Mouse (Mus musculus) forebrain, embryonic 10.5 days (tissue): ENCODE data around the gene Dbil5. TPM values are rescaled to one million over a fixed set of nuclear protein-coding genes. Genes with fewer than 3 reads are reported as not detected.

ENCODE experiments used
- DNase-seq: peaks from one replicate; pipeline ENCODE4 v3.0.0-alpha.2; 2017; ENCODE audit warnings: low spot score; ENCODE audit errors: extremely low spot score
- H3K27ac ChIP-seq: fragments of 300-500 bp; sonication (generic); 2 replicates; pipeline ENCODE4 v1.5.1; 2016; ENCODE audit warnings: mild to moderate bottlenecking
- H3K27me3 ChIP-seq: fragments of 300-500 bp; sonication (generic); 2 replicates; pipeline ENCODE4 v1.6.1; 2016; ENCODE audit warnings: mild to moderate bottlenecking; ENCODE audit not compliant: poor library complexity, severe bottlenecking
- H3K36me3 ChIP-seq: fragments of 300-500 bp; sonication (generic); replicated peaks from 2 replicates; pipeline ENCODE4 v1.6.1; 2016; ENCODE audit warnings: mild to moderate bottlenecking, moderate library complexity
- H3K4me1 ChIP-seq: fragments of 300-500 bp; sonication (generic); 2 replicates; pipeline ENCODE4 v1.6.1; 2016
- H3K4me3 ChIP-seq: fragments of 300-500 bp; sonication (generic); 2 replicates; pipeline ENCODE4 v1.5.1; 2016; ENCODE audit warnings: mild to moderate bottlenecking, moderate library complexity
- H3K9me3 ChIP-seq: fragments of 300-500 bp; sonication (generic); 2 replicates; pipeline ENCODE4 v1.6.1; 2016; ENCODE audit warnings: mild to moderate bottlenecking, moderate library complexity
- WGBS: fragments of 180-500 bp; shearing (Covaris S2); methylation state at CpG from one replicate; pipeline ENCODE4 v1.1.7; 2016; 5-methylcytosine and 5-hydroxymethylcytosine counted together
- polyA plus RNA-seq: library from polyadenylated mRNA; unstranded; fragments of >200 nt; fragmentation: Nextera tagmentation; extraction: Ambion mirVana; gene quantifications from 2 replicates; pipeline ENCODE4 v1.2.1, GENCODE M21; 2016

The Dbil5 gene
- 0.53 TPM in 1 of 2 replicates, not detected in the other for polyA plus RNA-seq

DNA sequence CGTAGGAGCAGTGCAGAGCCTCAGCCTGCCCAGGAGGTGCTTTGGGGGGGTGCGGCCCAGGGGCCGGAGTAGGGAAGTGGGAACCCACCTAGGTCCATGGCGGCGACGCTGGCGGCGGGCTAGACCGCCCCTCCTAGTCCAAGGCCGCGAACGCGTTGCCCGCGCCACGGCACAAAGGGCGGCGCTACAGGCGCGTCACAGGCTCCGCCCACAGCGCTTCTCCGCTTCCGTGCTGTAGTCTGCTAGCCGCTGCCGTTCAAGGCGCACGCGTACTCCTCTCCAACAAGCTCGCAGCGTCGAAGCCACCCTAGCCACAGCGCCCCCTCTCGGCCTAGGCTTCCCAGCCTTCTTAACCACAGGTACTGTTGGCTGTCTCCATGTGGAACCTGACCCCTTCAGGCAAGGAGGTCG lies at the start of gene Dbil5, which contains the start of gene Gemin4:
Dbil5 (plus strand) TSS at position 219 of the 411 bp plus-strand sequence.
Gemin4 (minus strand) TSS at position 275 of the 411 bp plus-strand sequence.
- peak; percentile 97 for DNase-seq
- H3K36me3 ChIP-seq = peaks cover 71% of the 10 kb centered on the region
- no peaks in the 10 kb centered on the region for H3K9me3 ChIP-seq
- no peaks in the 10 kb centered on the region for H3K27me3 ChIP-seq
- peak within 1 kb of the TSS; percentile 91 for H3K4me3 ChIP-seq
- H3K27ac ChIP-seq = peak within 1 kb of the TSS; percentile 99
- H3K4me1 ChIP-seq = peaks cover 32% of the 10 kb centered on the region
- WGBS = under 1% methylated on average over 35 of the region's 35 CpGs

DNA sequence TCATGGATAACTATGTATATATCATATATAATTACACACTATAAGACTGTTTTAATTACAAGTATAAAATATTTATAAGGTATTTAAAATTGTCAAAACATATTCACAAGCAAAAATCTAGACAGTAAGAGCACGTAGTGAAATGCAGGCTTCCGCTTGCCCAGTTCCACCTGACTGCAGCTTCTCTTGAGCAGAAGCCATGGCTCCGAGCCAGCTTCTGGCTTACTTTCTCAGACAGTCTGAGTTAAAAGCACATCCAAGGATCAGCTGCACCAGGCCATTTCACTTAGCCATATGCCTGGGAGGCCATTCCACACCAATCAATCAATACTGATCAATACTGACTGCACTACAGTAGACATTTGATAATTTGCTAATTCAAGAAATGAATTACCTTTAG lies 48.4 kb upstream of the Dbil5 start:
- 93% methylated on average over 3 of the region's 3 CpGs for WGBS
- no peaks in the 10 kb centered on the region for H3K27me3 ChIP-seq
- H3K27ac ChIP-seq = no peak overlapping the region
- no peaks in the 10 kb centered on the region for H3K9me3 ChIP-seq
- peaks cover 23% of the 10 kb centered on the region for H3K36me3 ChIP-seq
- H3K4me1 ChIP-seq = no peaks in the 10 kb centered on the region
- no peak overlapping the region for H3K4me3 ChIP-seq
- no peak for DNase-seq

DNA sequence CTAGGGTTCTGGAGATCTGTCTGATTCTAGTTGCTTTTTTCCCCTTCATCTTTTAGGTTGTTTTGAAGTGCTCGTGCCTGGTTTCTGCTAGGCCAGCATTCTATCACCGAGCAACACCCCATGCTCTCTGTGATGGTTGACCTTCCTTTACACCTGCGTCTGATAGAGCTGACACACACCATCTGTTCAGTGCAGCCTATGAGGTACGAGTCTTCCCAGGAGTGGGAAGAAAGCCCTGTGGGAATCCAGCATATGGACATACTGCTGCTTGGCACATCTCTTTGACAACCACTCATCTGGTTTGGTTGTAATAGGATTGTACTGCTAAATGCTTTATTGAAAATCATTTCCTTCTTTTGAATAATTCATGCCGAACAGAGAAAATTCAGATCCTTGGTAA lies 47.2 kb upstream of the Dbil5 start:
- Histone ChIP-seq H3K4me3 (no peak overlapping the region), H3K36me3 (peaks cover 20% of the 10 kb centered on the region), H3K4me1 (no peaks in the 10 kb centered on the region), H3K27me3 (no peaks in the 10 kb centered on the region), H3K27ac (no peak overlapping the region), H3K9me3 (no peaks in the 10 kb centered on the region)
- WGBS = 82% methylated on average over 5 of the region's 5 CpGs
- DNase-seq = no peak

DNA sequence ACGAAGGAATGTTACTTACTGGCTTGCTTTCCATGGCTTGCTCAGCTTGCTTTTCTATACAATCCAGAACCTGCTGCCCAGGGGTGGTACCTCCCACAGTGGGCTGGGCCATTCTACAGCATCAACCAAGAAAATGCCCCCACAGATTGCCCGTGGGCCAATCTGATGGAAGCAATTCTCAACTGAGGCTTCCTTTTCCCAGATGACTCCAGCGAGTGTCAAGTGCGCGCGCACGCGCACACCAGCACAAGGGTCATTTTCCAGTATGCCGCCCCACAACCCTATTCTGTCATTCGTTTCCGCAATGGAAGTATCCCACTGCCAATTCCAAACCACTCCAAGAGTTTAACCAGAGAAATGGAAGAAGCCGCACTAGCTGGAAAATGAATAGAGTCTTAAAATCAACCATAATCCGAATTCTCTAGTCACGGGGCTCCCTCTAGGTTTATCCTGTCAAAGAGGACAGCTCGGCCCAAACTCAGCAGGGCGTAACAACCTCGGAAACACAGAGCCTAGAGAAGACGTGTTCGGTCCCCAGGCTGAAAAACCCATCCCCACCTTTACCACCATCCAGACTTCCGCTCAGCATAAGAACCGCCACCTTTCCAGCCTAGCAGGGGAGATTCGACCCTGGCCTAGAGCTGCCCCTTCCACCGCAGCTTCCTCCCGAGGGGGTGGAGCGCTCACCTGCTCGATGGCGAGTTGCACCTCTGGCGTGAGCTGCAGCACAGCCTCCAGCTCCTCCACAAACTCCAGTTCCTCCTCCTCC lies 38.5 kb upstream of the Dbil5 start:
- Histone ChIP-seq H3K36me3 (peaks cover 6% of the 10 kb centered on the region), H3K4me1 (peaks cover 15% of the 10 kb centered on the region), H3K9me3 (no peaks in the 10 kb centered on the region), H3K27ac (peak overlapping the region; percentile 82), H3K27me3 (no peaks in the 10 kb centered on the region), H3K4me3 (peak overlapping the region; percentile 85)
- peak; percentile 23 for DNase-seq
- 3% methylated on average over 28 of the region's 28 CpGs for WGBS

DNA sequence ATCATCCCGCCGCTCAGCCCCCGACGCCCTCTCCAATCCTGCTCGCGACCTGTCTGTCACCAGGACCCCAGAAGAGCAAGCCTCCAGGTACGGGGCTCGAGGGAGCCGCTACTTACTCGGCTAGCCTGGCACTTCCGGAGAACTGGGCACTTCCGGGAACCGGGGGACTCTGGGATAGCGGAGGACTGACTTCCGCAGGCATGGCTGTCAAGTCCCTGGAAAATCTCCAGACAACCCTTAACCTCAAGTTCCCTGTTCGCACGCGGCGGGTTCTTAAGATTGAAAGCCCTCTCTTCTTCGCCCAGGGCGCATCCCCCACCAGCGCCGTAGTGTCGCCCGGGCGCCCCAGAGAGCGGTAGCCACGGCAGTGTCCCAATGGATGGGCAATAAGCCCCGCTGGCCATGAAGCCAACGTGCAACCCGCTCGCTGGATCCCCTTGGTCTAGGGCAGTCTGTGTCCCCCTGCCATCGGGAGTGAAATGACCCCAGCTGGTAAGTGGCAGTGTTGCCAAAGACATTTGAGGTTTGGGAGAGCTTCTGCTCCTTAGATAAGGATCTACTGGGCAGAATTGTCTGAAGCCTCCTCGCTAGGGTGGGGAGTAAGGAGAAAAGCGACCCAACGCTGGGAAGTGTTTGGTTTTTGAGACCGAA lies 37.8 kb upstream of the Dbil5 start, which contains the start of the genes Vps53 and Fam57a:
Vps53 (minus strand) TSS at position 153 of the 651 bp plus-strand sequence.
Fam57a (plus strand) TSS at position 177 of the 651 bp plus-strand sequence.
- H3K36me3 ChIP-seq = peaks cover 4% of the 10 kb centered on the region; the same call in 1 of the 2 replicates
- H3K27me3 ChIP-seq = no peaks in the 10 kb centered on the region
- H3K27ac ChIP-seq = peak within 1 kb of the TSS; percentile 82
- no peaks in the 10 kb centered on the region for H3K9me3 ChIP-seq
- peak within 1 kb of the TSS; percentile 85 for H3K4me3 ChIP-seq
- peaks cover 15% of the 10 kb centered on the region for H3K4me1 ChIP-seq
- WGBS = under 1% methylated on average over 37 of the region's 37 CpGs
- DNase-seq = peak; percentile 85

DNA sequence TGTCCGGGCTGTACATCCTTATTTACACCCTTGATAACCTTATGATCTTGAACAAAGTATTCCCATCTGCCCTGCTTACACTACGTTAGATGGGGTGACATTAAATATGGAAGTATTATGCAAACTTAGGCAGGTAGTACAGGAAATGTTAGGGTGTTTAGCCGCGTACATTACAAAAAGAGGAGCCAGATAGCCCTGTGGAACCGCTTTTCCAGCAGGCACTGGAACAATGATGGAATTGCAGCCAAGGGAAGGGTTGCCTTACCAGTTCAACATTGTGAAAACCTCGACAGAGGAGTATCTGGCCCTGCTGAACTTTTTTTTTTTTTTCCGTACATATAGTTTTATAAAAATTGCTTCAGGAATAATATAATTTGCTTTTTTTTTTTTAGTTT lies 37.3 kb upstream of the Dbil5 start:
- H3K27me3 ChIP-seq = no peaks in the 10 kb centered on the region
- H3K27ac ChIP-seq = peak overlapping the region; percentile 82; the same call in 1 of the 2 replicates
- WGBS = 25% methylated on average over 7 of the region's 7 CpGs

DNA sequence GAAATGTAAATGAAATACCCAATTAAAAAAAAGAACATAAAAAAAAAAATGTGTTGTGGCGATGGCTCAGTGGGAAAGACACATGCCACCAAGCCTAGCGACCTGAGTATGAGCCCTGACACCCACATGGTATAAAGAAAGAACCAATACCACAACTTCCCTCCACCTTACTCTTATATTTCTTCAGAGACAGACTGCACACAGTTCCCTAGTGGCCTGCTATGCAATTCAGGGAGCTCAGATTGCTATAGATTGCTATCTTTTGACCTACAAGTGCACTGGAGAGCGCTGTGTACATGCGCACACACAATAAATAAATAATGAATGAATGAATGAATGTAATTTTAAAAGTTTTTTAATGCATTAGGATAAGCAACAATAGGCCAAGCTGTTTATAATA lies 33.7 kb upstream of the Dbil5 start:
- Histone ChIP-seq H3K27me3 (no peaks in the 10 kb centered on the region), H3K4me3 (no peak overlapping the region), H3K9me3 (no peaks in the 10 kb centered on the region), H3K27ac (no peak overlapping the region), H3K4me1 (peaks cover 9% of the 10 kb centered on the region), H3K36me3 (no peaks in the 10 kb centered on the region)
- DNase-seq = no peak
- 88% methylated on average over 4 of the region's 4 CpGs for WGBS

More for the DNA sequence above, 37.3 kb upstream of the Dbil5 start:
- DNase-seq = no peak
- Histone ChIP-seq H3K4me1 (peaks cover 15% of the 10 kb centered on the region), H3K4me3 (peak overlapping the region; percentile 85), H3K36me3 (peaks cover 4% of the 10 kb centered on the region; the same call in 1 of the 2 replicates), H3K9me3 (no peaks in the 10 kb centered on the region)

DNA sequence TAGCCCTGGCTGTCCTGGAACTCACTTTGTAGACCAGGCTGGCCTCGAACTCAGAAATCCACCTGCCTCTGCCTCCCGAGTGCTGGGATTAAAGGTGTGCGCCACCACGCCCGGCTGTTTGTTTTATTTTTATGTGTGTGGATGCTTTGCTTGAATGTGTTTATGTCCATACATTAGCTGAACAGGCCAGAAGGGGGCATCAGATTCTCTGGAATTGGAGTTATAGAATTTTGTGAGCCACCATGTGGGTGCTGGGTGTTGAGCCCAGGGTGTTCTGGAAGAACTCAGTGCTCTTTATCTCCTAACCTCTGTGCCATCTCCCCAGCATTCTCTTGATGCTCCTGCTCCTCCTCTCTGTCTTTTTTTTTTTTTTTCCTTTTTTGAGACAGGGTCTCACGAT lies 30.5 kb upstream of the Dbil5 start:
- Histone ChIP-seq H3K9me3 (no peaks in the 10 kb centered on the region), H3K4me3 (no peak overlapping the region), H3K27ac (no peak overlapping the region), H3K4me1 (no peaks in the 10 kb centered on the region), H3K27me3 (no peaks in the 10 kb centered on the region), H3K36me3 (no peaks in the 10 kb centered on the region)
- DNase-seq = no peak
- WGBS = 88% methylated on average over 6 of the region's 6 CpGs

DNA sequence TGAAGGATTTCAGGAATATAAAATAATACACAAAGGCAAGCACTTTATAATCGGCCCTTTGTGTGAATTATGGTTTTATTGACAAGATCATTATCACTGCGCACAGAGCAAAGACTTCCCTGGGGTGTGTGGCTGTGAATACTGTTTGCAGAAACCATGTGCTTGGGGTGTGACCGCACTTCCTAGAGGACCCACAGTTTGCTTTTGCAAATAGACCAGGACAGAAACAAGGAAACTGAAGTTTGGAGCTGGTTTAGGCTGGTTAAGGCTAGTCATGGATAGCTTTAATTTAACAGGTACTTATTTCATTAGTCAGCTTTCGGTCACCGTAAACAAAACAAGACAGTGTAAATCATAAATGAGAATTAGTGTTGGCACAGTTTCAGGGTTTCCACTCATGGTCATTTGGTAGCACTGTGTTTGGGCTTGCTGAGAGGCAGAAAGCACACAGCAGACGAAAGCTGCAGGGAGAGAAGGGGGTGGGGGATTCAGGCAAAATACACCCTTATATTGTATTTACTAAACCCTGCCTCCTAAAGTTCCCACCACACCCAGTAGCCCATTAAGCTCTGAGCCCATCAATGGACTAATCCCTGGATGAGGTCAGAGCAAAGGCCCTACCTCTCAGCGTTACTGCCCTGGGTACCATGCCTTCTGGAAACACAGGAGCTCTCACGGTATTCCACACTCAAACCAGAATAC lies 21.0 kb upstream of the Dbil5 start:
- Histone ChIP-seq H3K27ac (no peak overlapping the region), H3K4me3 (no peak overlapping the region), H3K36me3 (no peaks in the 10 kb centered on the region), H3K4me1 (peaks cover 15% of the 10 kb centered on the region), H3K27me3 (peaks cover 15% of the 10 kb centered on the region), H3K9me3 (no peaks in the 10 kb centered on the region)
- no peak for DNase-seq
- 66% methylated on average over 8 of the region's 8 CpGs for WGBS

DNA sequence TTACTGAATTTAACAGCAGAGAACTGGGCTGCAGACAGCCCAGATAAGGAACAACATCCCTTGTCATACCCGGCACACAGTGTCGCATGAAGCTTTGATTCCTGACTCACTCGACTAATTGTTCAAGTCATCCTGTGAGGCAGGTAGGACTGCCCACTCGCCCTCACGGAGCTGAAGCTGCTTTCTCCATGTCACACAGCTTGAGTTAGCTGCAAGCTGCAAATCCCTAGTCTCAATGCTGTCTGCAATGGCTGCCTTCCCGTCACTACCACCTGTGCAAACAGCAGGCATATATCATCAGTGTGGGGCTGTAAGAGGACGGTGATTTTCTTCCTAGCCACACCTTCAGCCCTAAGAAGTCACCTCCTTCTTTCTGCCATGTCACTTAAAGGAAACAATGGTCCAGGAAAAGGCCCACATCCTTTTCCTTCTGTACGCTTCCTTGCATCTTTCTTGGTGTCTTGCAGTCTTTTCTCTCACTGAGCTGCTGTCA lies 20.4 kb upstream of the Dbil5 start:
- Histone ChIP-seq H3K27me3 (peaks cover 15% of the 10 kb centered on the region), H3K9me3 (no peaks in the 10 kb centered on the region), H3K4me3 (no peak overlapping the region), H3K36me3 (no peaks in the 10 kb centered on the region), H3K27ac (no peak overlapping the region), H3K4me1 (peaks cover 21% of the 10 kb centered on the region)
- DNase-seq = no peak
- 58% methylated on average over 8 of the region's 8 CpGs for WGBS

DNA sequence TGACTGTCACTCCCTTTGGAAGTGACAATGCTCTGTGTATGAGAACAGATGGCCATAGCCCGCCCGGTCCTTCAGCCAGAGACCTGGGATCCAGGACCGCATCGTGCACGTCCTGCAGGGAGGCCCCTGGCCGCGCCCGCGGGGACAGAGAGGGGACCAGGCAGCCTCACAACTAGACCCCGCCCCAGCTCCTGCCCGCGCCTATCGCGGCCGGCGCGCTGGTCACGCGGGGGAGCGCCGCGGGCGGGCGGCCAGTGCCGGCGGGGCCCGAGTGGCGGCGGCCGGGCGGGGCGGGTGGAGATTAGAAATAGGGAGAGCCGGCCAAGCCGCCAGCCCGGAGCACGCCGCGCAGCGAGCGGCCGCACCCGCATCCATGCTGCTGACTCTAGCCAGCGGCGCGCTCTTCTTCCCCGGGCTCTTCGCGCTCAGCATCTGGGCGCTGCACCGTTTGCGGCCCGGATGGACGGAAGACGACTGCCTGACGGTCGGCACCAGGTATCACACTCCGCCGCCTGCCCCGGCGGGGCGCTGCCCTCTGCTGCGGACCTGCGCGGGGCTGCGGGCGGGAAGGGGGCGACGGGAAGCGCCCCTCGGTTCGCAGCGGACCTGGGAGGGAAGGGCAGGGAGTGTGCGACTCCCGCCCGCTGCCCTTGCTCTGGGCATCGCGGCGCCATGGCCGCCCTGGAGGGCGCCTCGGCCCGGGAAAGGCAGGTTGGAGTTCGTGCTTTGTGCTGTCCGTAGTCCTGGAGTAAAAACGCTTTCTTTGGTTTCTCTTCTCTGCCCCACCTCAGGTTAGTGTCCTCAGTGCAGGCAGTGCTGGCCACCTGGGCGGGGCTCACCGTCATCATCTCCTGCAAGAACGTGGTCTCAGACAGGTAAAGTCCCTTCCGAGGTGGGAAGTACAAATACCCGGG lies 15.4 kb upstream of the Dbil5 start:
- DNase-seq = peak; percentile 79
- peaks cover 22% of the 10 kb centered on the region for H3K36me3 ChIP-seq
- H3K27me3 ChIP-seq = peaks cover 22% of the 10 kb centered on the region
- H3K4me1 ChIP-seq = peaks cover 29% of the 10 kb centered on the region
- peak overlapping the region; percentile 93 for H3K27ac ChIP-seq
- WGBS = under 1% methylated on average over 85 of the region's 90 CpGs
- H3K4me3 ChIP-seq = peak overlapping the region; percentile 93
- H3K9me3 ChIP-seq = no peaks in the 10 kb centered on the region
